Mouse (Mus musculus): ENCODE measurements around the gene Katnal1. TPM values are rescaled to one million over a fixed set of nuclear protein-coding genes. Genes with fewer than 3 reads are reported as not detected.

Gene Katnal1
- total and polyA plus RNA-seq, 3 experiments, result 12.8 to 14.8 TPM; not detected in 1

DNA sequence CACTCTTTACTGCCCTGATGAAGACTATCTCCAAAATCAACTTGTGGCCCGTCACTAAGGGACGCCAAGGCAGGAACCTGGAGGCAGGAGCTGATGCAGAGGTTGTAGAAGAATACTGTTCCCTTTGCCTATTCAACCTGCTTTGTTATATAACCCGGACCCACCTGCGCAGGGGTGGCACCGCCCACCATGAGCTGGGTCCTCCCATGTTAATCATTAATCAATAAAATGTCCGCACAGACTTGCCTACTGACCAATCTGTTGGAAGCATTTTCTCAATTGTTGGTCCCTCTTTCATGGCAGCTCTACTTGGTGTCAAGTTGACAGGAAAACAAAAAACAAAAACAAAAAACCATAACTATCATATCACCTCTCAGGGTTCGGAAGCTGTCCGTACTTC lies 43.0 kb upstream of the Katnal1 start:
- Histone ChIP-seq H3K4me3 (ENCODE audit: control insufficient read depth in 1 of 2, insufficient read depth in 1 of 2, low read depth in 2 of 2, low read length in 2 of 2) (no peak overlapping the region), H3K36me3 (ENCODE audit: control insufficient read depth in 1 of 2, insufficient read depth in 2 of 2, low read length in 2 of 2) (peaks cover 0 to 5% of the 10 kb centered on the region in 2 experiments; a peak in 2 of 4 replicates), H3K9ac (ENCODE audit: control insufficient read depth, low read depth, low read length, poor library complexity, severe bottlenecking) (no peak overlapping the region), H3K27me3 (ENCODE audit: control insufficient read depth in 1 of 2, insufficient read depth in 2 of 2, low read length in 2 of 2) (no peaks in the 10 kb centered on the region), H3K9me3 (replicated peaks; ENCODE audit: insufficient read depth, low read length) (no peaks in the 10 kb centered on the region), H3K4me1 (ENCODE audit: control insufficient read depth in 1 of 2, insufficient read depth in 2 of 2, low read length in 2 of 2) (peaks cover 0 to 10% of the 10 kb centered on the region in 2 experiments), H3K79me2 (ENCODE audit: control insufficient read depth, insufficient read depth, low read length, poor library complexity) (no peaks in the 10 kb centered on the region), H3K27ac (ENCODE audit: control insufficient read depth, low read depth, low read length) (no peak overlapping the region)
- no peak for TF ChIP-seq ZMIZ1 (IDR thresholded peaks at IDR 0.05; ENCODE audit: low read depth, low read length)
- TF ChIP-seq TCF12 (IDR thresholded peaks at IDR 0.05; ENCODE audit: low read depth, low read length), result no peak
- TF ChIP-seq MAFK (IDR thresholded peaks at IDR 0.05; ENCODE audit: borderline replicate concordance, low read depth, low read length), result no peak
- no peak for TF ChIP-seq MAX (IDR thresholded peaks at IDR 0.05; ENCODE audit: low read length)
- no peak for TF ChIP-seq CTCF (IDR thresholded peaks at IDR 0.05 in 2 of 3, conservative IDR thresholded peaks at IDR 0.05 in 1 of 3; ENCODE audit: control insufficient read depth in 1 of 3, insufficient read depth in 1 of 3, low read depth in 2 of 3, low read length in 3 of 3, poor library complexity in 1 of 3, severe bottlenecking in 1 of 3)
- no peak for TF ChIP-seq POLR2A (IDR thresholded peaks at IDR 0.05; ENCODE audit: control insufficient read depth in 1 of 2, insufficient read depth in 1 of 2, low read depth in 1 of 2, low read length in 2 of 2, poor library complexity in 1 of 2)
- no peak for TF ChIP-seq RAD21 (IDR thresholded peaks at IDR 0.05; ENCODE audit: low read depth, low read length)
- TF ChIP-seq MEF2A (IDR thresholded peaks at IDR 0.05; ENCODE audit: extremely low read depth, insufficient replicate concordance, low read depth, low read length, poor library complexity, severe bottlenecking), result no peak
- no peak for TF ChIP-seq SMC3 (IDR thresholded peaks at IDR 0.05; ENCODE audit: low read depth, low read length)
- no peak for TF ChIP-seq MYB (IDR thresholded peaks at IDR 0.05; ENCODE audit: low read depth, low read length)
- TF ChIP-seq MAZ (IDR thresholded peaks at IDR 0.05; ENCODE audit: low read depth, low read length), result no peak
- TF ChIP-seq ELF1 (IDR thresholded peaks at IDR 0.05; ENCODE audit: low read depth, low read length), result no peak
- no peak for TF ChIP-seq MYC (IDR thresholded peaks at IDR 0.05; ENCODE audit: low read depth, low read length)
- TF ChIP-seq CHD1 (IDR thresholded peaks at IDR 0.05; ENCODE audit: low read depth, low read length), result no peak
- no peak for TF ChIP-seq ZNF384 (IDR thresholded peaks at IDR 0.05; ENCODE audit: low read depth, low read length)
- DNase-seq (ENCODE audit: low read depth, low spot score), result no peak

DNA sequence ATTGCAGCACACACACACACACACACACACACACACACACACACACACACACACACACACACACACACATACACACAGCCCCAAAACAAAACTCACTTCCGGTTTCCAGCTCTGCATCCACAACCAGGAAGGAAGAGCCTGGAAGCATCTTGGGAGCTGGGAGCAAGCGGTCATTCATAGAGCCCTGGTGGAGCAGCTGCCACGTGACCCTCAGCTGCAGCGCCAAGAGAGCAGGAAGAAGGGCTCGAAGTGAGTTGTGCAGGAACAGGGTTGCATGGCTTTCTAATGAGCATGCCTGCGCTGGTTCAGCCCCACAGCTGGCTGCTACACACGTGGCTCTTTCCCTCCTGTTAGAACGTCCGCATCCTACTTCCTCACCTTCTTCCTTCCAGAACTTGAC lies 40.5 kb upstream of the Katnal1 start:
- Histone ChIP-seq H3K4me3 (ENCODE audit: control insufficient read depth in 1 of 2, insufficient read depth in 1 of 2, low read depth in 2 of 2, low read length in 2 of 2) (no peak overlapping the region), H3K79me2 (ENCODE audit: control insufficient read depth, insufficient read depth, low read length, poor library complexity) (no peaks in the 10 kb centered on the region), H3K36me3 (ENCODE audit: control insufficient read depth in 1 of 2, insufficient read depth in 2 of 2, low read length in 2 of 2) (peaks cover 0 to 26% of the 10 kb centered on the region in 2 experiments; a peak in 2 of 4 replicates), H3K27ac (ENCODE audit: control insufficient read depth, low read depth, low read length) (no peak overlapping the region), H3K4me1 (ENCODE audit: control insufficient read depth in 1 of 2, insufficient read depth in 2 of 2, low read length in 2 of 2) (peaks cover 15 to 29% of the 10 kb centered on the region in 2 experiments), H3K9me3 (replicated peaks; ENCODE audit: insufficient read depth, low read length) (no peaks in the 10 kb centered on the region), H3K27me3 (ENCODE audit: control insufficient read depth in 1 of 2, insufficient read depth in 2 of 2, low read length in 2 of 2) (no peaks in the 10 kb centered on the region), H3K9ac (ENCODE audit: control insufficient read depth, low read depth, low read length, poor library complexity, severe bottlenecking) (no peak overlapping the region)
- TF ChIP-seq BHLHE40 (IDR thresholded peaks at IDR 0.05; ENCODE audit: borderline replicate concordance, low read depth, low read length) (no peak), SIN3A (IDR thresholded peaks at IDR 0.05; ENCODE audit: low read length) (no peak), SMC3 (IDR thresholded peaks at IDR 0.05; ENCODE audit: low read depth, low read length) (no peak), POLR2A (IDR thresholded peaks at IDR 0.05; ENCODE audit: control insufficient read depth in 1 of 2, insufficient read depth in 1 of 2, low read depth in 1 of 2, low read length in 2 of 2, poor library complexity in 1 of 2) (no peak), NRF1 (IDR thresholded peaks at IDR 0.05; ENCODE audit: insufficient read depth, low read depth, low read length, poor library complexity, severe bottlenecking) (no peak), ELF1 (IDR thresholded peaks at IDR 0.05; ENCODE audit: low read depth, low read length) (no peak), MEF2A (IDR thresholded peaks at IDR 0.05; ENCODE audit: extremely low read depth, insufficient replicate concordance, low read depth, low read length, poor library complexity, severe bottlenecking) (no peak), TAL1 (IDR thresholded peaks at IDR 0.05; ENCODE audit: low read length) (no peak), USF1 (IDR thresholded peaks at IDR 0.05; ENCODE audit: low read depth, low read length) (no peak), ETS1 (IDR thresholded peaks at IDR 0.05; ENCODE audit: low read depth, low read length) (no peak), HCFC1 (IDR thresholded peaks at IDR 0.05; ENCODE audit: low read depth, low read length) (no peak), MAZ (IDR thresholded peaks at IDR 0.05; ENCODE audit: low read depth, low read length) (no peak)
- DNase-seq (ENCODE audit: low read depth, low spot score), result no peak
